Mouse (Mus musculus): ENCODE data around the gene Izumo3. TPM values are rescaled to one million over a fixed set of nuclear protein-coding genes. Genes with fewer than 3 reads are reported as not detected.

The Izumo3 gene
- not detected in 2 replicates for polyA plus RNA-seq (2015; fragmentation: Nextera tagmentation; extraction: Ambion mirVana)

DNA sequence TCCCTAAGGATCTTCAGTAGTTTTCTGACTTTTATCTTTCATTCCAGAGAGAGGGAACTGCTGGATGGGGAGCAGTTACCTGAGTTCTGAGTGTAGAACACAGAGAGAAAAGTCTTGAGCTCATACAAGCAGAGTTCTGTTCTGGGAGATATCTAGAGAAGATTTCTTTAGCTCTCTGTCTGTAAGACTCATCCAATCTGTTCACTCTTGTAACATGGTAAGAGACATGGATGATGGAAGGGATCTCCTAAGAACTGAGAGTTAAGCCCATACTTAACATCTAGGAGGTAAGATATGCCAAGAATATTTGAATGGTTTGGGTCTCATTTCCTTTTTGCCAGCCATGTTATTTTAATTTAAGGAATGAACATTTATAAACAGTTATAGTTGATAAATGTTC lies at the start of gene Izumo3:
Gene Izumo3, minus strand, starts transcription at position 101 of the 400 bp plus-strand sequence.

GRCm38 (mm10) chr4:92191649-92192048 lies 44.6 kb upstream of the Izumo3 start, which contains the start of gene Gm12666:
Gene Gm12666 (minus strand): TSS chr4:92191749.

Other genes starting within 250 kb of the Izumo3 start
- not detected in 2 replicates for gene Gm12666, start 44.5 kb upstream of the Izumo3 start, polyA plus RNA-seq (2015; fragmentation: Nextera tagmentation; extraction: Ambion mirVana)